Mouse (Mus musculus): ENCODE data around the gene Trpm4.
"Not testable (repeated sequence)": the region's sequence is repeated elsewhere in the genome, so short reads cannot be mapped to it uniquely, and the experiment has no call there.

Gene Trpm4

GRCm38 (mm10) chr7:45255822-45256221 lies 77.8 kb downstream of the Trpm4 start:
- not testable (repeated sequence) for DNase-seq (ENCODE audit: low spot score in 2 of 2)

GRCm38 (mm10) chr7:45253806-45254205 lies 79.8 kb downstream of the Trpm4 start:
- DNase-seq (ENCODE audit: low spot score in 2 of 2): no peak

Data from frontal cortex, postnatal 36 days (tissue).